Mouse (Mus musculus) limb, embryonic 10.5 days (tissue): Measurements from ENCODE around the gene Olfr393. TPM values are rescaled to one million over a fixed set of nuclear protein-coding genes. Genes with fewer than 3 reads are reported as not detected.

Experiments
- DNase-seq: peaks from one replicate; pipeline ENCODE4 v3.0.0-alpha.2; 2017; ENCODE audit warnings: low spot score
- H3K27ac ChIP-seq: fragments of 300-500 bp; sonication (generic); 2 replicates; pipeline ENCODE4 v1.5.1; 2016; ENCODE audit warnings: mild to moderate bottlenecking
- H3K27me3 ChIP-seq: fragments of 300-500 bp; sonication (generic); 2 replicates; pipeline ENCODE4 v1.6.1; 2016; ENCODE audit warnings: low read depth, mild to moderate bottlenecking; ENCODE audit not compliant: poor library complexity, severe bottlenecking
- H3K36me3 ChIP-seq: fragments of 300-500 bp; sonication (generic); 2 replicates; pipeline ENCODE4 v1.6.1; 2016; ENCODE audit warnings: mild to moderate bottlenecking, moderate library complexity
- H3K4me1 ChIP-seq: fragments of 300-500 bp; sonication (generic); 2 replicates; pipeline ENCODE4 v1.6.1; 2016
- H3K4me3 ChIP-seq: fragments of 300-500 bp; sonication (generic); 2 replicates; pipeline ENCODE4 v1.5.1; 2016; ENCODE audit warnings: mild to moderate bottlenecking, moderate library complexity
- H3K9me3 ChIP-seq: fragments of 300-500 bp; sonication (generic); replicated peaks from 2 replicates; pipeline ENCODE4 v1.6.1; 2016; ENCODE audit warnings: mild to moderate bottlenecking
- WGBS: fragments of 180-500 bp; shearing (Covaris S2); methylation state at CpG from one replicate; pipeline ENCODE4 v1.1.7; 2016; 5-methylcytosine and 5-hydroxymethylcytosine counted together
- polyA plus RNA-seq: library from polyadenylated mRNA; unstranded; fragments of >200 nt; fragmentation: Nextera tagmentation; extraction: Ambion mirVana; gene quantifications from 2 replicates; pipeline ENCODE4 v1.2.1, GENCODE M21; 2016

The Olfr393 gene
- not detected in 2 replicates for polyA plus RNA-seq

- no peaks in the 10 kb centered on the region for H3K27me3 ChIP-seq
- no peaks in the 10 kb centered on the region for H3K4me1 ChIP-seq
- no peaks in the 10 kb centered on the region for H3K9me3 ChIP-seq
- no peak within 1 kb of the TSS for H3K27ac ChIP-seq
- no peak within 1 kb of the TSS for H3K4me3 ChIP-seq
- no peak for DNase-seq
- H3K36me3 ChIP-seq: no peaks in the 10 kb centered on the region
Measured at GRCm38 (mm10) chr11:73851354-73851753, at the start of gene Olfr393. TSS of gene Olfr393 (minus strand) at chr11:73851454.

- H3K27me3 ChIP-seq: no peaks in the 10 kb centered on the region
- 88% methylated on average over 1 of the region's 1 CpGs for WGBS
- no peaks in the 10 kb centered on the region for H3K9me3 ChIP-seq
- DNase-seq: no peak
- no peak within 1 kb of the TSS for H3K4me3 ChIP-seq
- no peaks in the 10 kb centered on the region for H3K4me1 ChIP-seq
- H3K36me3 ChIP-seq: no peaks in the 10 kb centered on the region
- no peak within 1 kb of the TSS for H3K27ac ChIP-seq
Measured at GRCm38 (mm10) chr11:73890671-73891070, 39.4 kb upstream of the Olfr393 start, which contains the start of gene Olfr394. TSS of gene Olfr394 (minus strand) at chr11:73890771.

DNA sequence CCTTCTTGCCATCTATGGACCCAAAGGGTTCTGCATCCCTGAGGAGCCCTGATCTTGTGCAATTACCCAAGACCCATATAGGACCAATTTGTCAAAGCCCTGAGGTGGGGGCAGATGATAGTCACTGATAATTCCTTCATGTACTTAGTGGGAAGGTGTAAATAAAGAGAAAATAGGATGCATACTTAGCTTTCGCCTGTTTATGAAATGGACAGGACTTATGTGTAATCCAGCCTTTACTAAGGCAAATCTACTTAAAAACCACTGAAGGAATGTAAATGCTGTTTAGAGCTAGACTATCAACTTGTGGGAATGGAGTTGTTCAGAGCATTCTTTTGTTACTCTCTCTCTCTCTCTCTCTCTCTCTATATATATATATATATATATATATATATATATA is 34.3 kb downstream of the Olfr393 start, which contains the start of gene Olfr392:
Gene Olfr392 (minus strand): TSS at position 101 of the 400 bp plus-strand sequence.
- WGBS: 97% methylated on average over 1 of the region's 1 CpGs
- Histone ChIP-seq H3K4me1 (no peaks in the 10 kb centered on the region), H3K27ac (no peak within 1 kb of the TSS), H3K27me3 (no peaks in the 10 kb centered on the region), H3K4me3 (no peak within 1 kb of the TSS), H3K9me3 (no peaks in the 10 kb centered on the region; the same call in 1 of the 2 replicates), H3K36me3 (no peaks in the 10 kb centered on the region)
- no peak for DNase-seq

GRCm38 (mm10) chr11:73802952-73803351 is 48.3 kb downstream of the Olfr393 start, which contains the start of gene Olfr391-ps:
TSS of gene Olfr391-ps (minus strand) at chr11:73803052.
- Histone ChIP-seq H3K4me1 (no peaks in the 10 kb centered on the region), H3K27me3 (no peaks in the 10 kb centered on the region), H3K4me3 (no peak within 1 kb of the TSS), H3K36me3 (no peaks in the 10 kb centered on the region), H3K27ac (no peak within 1 kb of the TSS), H3K9me3 (no peaks in the 10 kb centered on the region)
- DNase-seq: no peak
- 29% methylated on average over 1 of the region's 1 CpGs for WGBS

Other genes with a start within 250 kb of the Olfr393 start
- not detected in 2 replicates for gene Zfp735, start 162.7 kb downstream of the Olfr393 start, polyA plus RNA-seq
- gene Olfr389, start 70.7 kb downstream of the Olfr393 start, polyA plus RNA-seq: not detected in 2 replicates
- gene Olfr390, start 68.5 kb downstream of the Olfr393 start, polyA plus RNA-seq: not detected in 2 replicates
- gene Olfr391-ps, start 48.4 kb downstream of the Olfr393 start, polyA plus RNA-seq: not detected in 2 replicates
- gene Olfr392, start 34.4 kb downstream of the Olfr393 start, polyA plus RNA-seq: not detected in 2 replicates
- gene Olfr394, start 39.3 kb upstream of the Olfr393 start, polyA plus RNA-seq: not detected in 2 replicates
- gene Olfr395, start 57.8 kb upstream of the Olfr393 start, polyA plus RNA-seq: not detected in 2 replicates
- not detected in 2 replicates for gene Olfr23, start 85.2 kb upstream of the Olfr393 start, polyA plus RNA-seq
- not detected in 2 replicates for gene Olfr397, start 109.4 kb upstream of the Olfr393 start, polyA plus RNA-seq
- not detected in 2 replicates for gene Olfr398, start 139.0 kb upstream of the Olfr393 start, polyA plus RNA-seq
- not detected in 2 replicates for gene Olfr139, start 205.1 kb upstream of the Olfr393 start, polyA plus RNA-seq
- gene Olfr399, start 205.2 kb upstream of the Olfr393 start, polyA plus RNA-seq: not detected in 2 replicates
- not detected in 2 replicates for gene Zfp616, start 218.5 kb upstream of the Olfr393 start, polyA plus RNA-seq